In the genomic region with DNA sequence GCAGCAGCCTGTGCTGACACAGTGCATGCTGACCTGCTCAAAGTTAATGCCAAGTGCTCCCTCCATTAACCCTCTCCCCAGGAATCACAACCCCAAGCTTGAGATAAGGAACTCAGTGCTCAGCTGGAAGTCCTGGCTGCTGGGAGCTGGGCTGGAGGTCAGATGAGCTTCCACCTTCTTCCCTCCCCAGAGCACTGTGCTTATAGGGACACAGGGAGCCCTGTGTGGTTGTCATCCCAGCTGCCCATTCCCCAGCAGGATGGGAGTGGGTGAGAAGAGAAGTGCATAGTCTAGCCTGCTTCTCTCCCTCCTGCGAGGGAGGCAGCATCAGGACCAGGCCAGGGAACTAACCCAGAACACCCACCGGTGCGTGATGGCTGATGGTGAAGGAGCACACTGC, we compare ENCODE assay signal across 29 mouse cellular contexts. TPM values are rescaled to one million over a fixed set of nuclear protein-coding genes. Genes with fewer than 3 reads are reported as not detected.
"Had no signal": no experiment of that assay in that cellular context is flagged by ENCODE, and none has a peak within 500 bp of the region (broad histone marks: within the 10 kb centered on the region; RNA-seq: fewer than 3 reads in every experiment).

No protein-coding gene starts in this region.

RNA-seq across cellular contexts. Expression of a gene that starts 19.7 kb away (rescaled TPM):
- polyA plus RNA-seq: limb, embryonic 10.5 days; limb, embryonic 11.5 days; limb, embryonic 12.5 days; limb, embryonic 13.5 days; limb, embryonic 14.5 days; limb, embryonic 15.5 days; liver, adult 2 months; liver, embryonic 11.5 days; liver, embryonic 12.5 days; liver, embryonic 13.5 days; liver, embryonic 15.5 days; liver, embryonic 16.5 days; lung, adult 2 months; lung, embryonic 14.5 days; lung, embryonic 15.5 days; lung, embryonic 16.5 days; lung, postnatal 0 days; macrophage; midbrain, embryonic 10.5 days; midbrain, embryonic 11.5 days; midbrain, embryonic 12.5 days; midbrain, embryonic 13.5 days; midbrain, embryonic 14.5 days; midbrain, embryonic 15.5 days; midbrain, embryonic 16.5 days; midbrain, postnatal 0 days; myocyte; neural tube, embryonic 11.5 days; neural tube, embryonic 12.5 days had no signal
